Mouse (Mus musculus): Measurements from ENCODE around the gene Bax. TPM values are rescaled to one million over a fixed set of nuclear protein-coding genes. Genes with fewer than 3 reads are reported as not detected.

Bax gene
- polyA plus RNA-seq, 1 experiment from 2014 or later, result 128 TPM

GRCm38 (mm10) chr7:45455932-45456696, 10.6 kb downstream of the Bax start:
- no peak for ATAC-seq (ENCODE audit: low FRiP score)
- Histone ChIP-seq H3K9me3 (ENCODE audit: control insufficient read depth, low read length) (no peaks in the 10 kb centered on the region), H3K27me3 (ENCODE audit: control insufficient read depth, insufficient read depth, low read length) (no peaks in the 10 kb centered on the region), H3K4me2 (replicated peaks; ENCODE audit: low read depth, low read length) (no peak overlapping the region), H3K36me3 (ENCODE audit: control insufficient read depth, insufficient read depth, low read length) (peaks cover 5% of the 10 kb centered on the region), H3K9ac (ENCODE audit: low read depth, low read length) (no peak overlapping the region), H3K27ac (ENCODE audit: low read depth, low read length) (no peak overlapping the region), H3K4me3 (ENCODE audit: low read depth, low read length) (0 out of 2 replicates have a peak overlapping the region, but pooled peaks have one; percentile 84), H3K4me1 (replicated peaks; ENCODE audit: control insufficient read depth, insufficient read depth, low read length) (peaks cover 16% of the 10 kb centered on the region)
- WGBS, result 81% methylated on average over 13 of the region's 13 CpGs
- DNase-seq (ENCODE audit: low spot score), result no peak

- Histone ChIP-seq H3K4me3 (ENCODE audit: low read depth, low read length) (no peak overlapping the region), H3K27ac (ENCODE audit: low read depth, low read length) (no peak overlapping the region), H3K9ac (ENCODE audit: low read depth, low read length) (no peak overlapping the region), H3K4me1 (replicated peaks; ENCODE audit: control insufficient read depth, insufficient read depth, low read length) (peaks cover 9% of the 10 kb centered on the region; the same call in 1 of the 2 replicates), H3K36me3 (ENCODE audit: control insufficient read depth, insufficient read depth, low read length) (peaks cover 5% of the 10 kb centered on the region), H3K9me3 (ENCODE audit: control insufficient read depth, low read length) (no peaks in the 10 kb centered on the region), H3K27me3 (ENCODE audit: control insufficient read depth, insufficient read depth, low read length) (no peaks in the 10 kb centered on the region), H3K4me2 (replicated peaks; ENCODE audit: low read depth, low read length) (no peak overlapping the region)
- ATAC-seq (ENCODE audit: low FRiP score) (no peak), DNase-seq (ENCODE audit: low spot score) (no peak)
- WGBS, result 82% methylated on average over 15 of the region's 15 CpGs
Measured at GRCm38 (mm10) chr7:45454971-45455370, 11.7 kb downstream of the Bax start.

GRCm38 (mm10) chr7:45451344-45451982, 15.2 kb downstream of the Bax start:
- Histone ChIP-seq H3K27ac (ENCODE audit: low read depth, low read length) (no peak overlapping the region), H3K4me2 (replicated peaks; ENCODE audit: low read depth, low read length) (no peak overlapping the region), H3K4me3 (ENCODE audit: low read depth, low read length) (no peak overlapping the region)

GRCm38 (mm10) chr7:45449974-45450373, 16.7 kb downstream of the Bax start:
- Histone ChIP-seq H3K9ac (ENCODE audit: low read depth, low read length) (no peak overlapping the region), H3K4me1 (replicated peaks; ENCODE audit: control insufficient read depth, insufficient read depth, low read length) (no peaks in the 10 kb centered on the region), H3K27ac (ENCODE audit: low read depth, low read length) (no peak overlapping the region), H3K36me3 (ENCODE audit: control insufficient read depth, insufficient read depth, low read length) (peaks cover 3% of the 10 kb centered on the region; the same call in 1 of the 2 replicates), H3K4me2 (replicated peaks; ENCODE audit: low read depth, low read length) (no peak overlapping the region), H3K9me3 (ENCODE audit: control insufficient read depth, low read length) (no peaks in the 10 kb centered on the region), H3K27me3 (ENCODE audit: control insufficient read depth, insufficient read depth, low read length) (no peaks in the 10 kb centered on the region), H3K4me3 (ENCODE audit: low read depth, low read length) (no peak overlapping the region)
- DNase-seq (ENCODE audit: low spot score) (no peak), ATAC-seq (ENCODE audit: low FRiP score) (no peak)
- 100% methylated on average over 1 of the region's 1 CpGs for WGBS

More at GRCm38 (mm10) chr7:45451344-45451982, 15.2 kb downstream of the Bax start:
- no peaks in the 10 kb centered on the region for H3K27me3 ChIP-seq (ENCODE audit: control insufficient read depth, insufficient read depth, low read length)
- no peaks in the 10 kb centered on the region for H3K4me1 ChIP-seq (replicated peaks; ENCODE audit: control insufficient read depth, insufficient read depth, low read length)
- H3K9me3 ChIP-seq (ENCODE audit: control insufficient read depth, low read length), result no peaks in the 10 kb centered on the region
- no peak overlapping the region for H3K9ac ChIP-seq (ENCODE audit: low read depth, low read length)
- peaks cover 3% of the 10 kb centered on the region; the same call in 1 of the 2 replicates for H3K36me3 ChIP-seq (ENCODE audit: control insufficient read depth, insufficient read depth, low read length)
- peak; percentile 90 for DNase-seq (ENCODE audit: low spot score)
- WGBS, result 54% methylated on average over 23 of the region's 23 CpGs
- ATAC-seq (ENCODE audit: low FRiP score), result peak; percentile 71; the same call in 1 of the 2 replicates

GRCm38 (mm10) chr7:45447325-45447990, 19.2 kb downstream of the Bax start:
- H3K4me1 ChIP-seq (replicated peaks; ENCODE audit: control insufficient read depth, insufficient read depth, low read length), result no peaks in the 10 kb centered on the region
- 28% methylated on average over 11 of the region's 11 CpGs for WGBS
- H3K4me2 ChIP-seq (replicated peaks; ENCODE audit: low read depth, low read length), result no peak overlapping the region
- no peak overlapping the region for H3K27ac ChIP-seq (ENCODE audit: low read depth, low read length)
- peak; percentile 49 for DNase-seq (ENCODE audit: low spot score)
- no peak overlapping the region for H3K9ac ChIP-seq (ENCODE audit: low read depth, low read length)
- no peak for ATAC-seq (ENCODE audit: low FRiP score)
- H3K36me3 ChIP-seq (ENCODE audit: control insufficient read depth, insufficient read depth, low read length), result no peaks in the 10 kb centered on the region
- H3K9me3 ChIP-seq (ENCODE audit: control insufficient read depth, low read length), result no peaks in the 10 kb centered on the region
- no peaks in the 10 kb centered on the region for H3K27me3 ChIP-seq (ENCODE audit: control insufficient read depth, insufficient read depth, low read length)
- no peak overlapping the region for H3K4me3 ChIP-seq (ENCODE audit: low read depth, low read length)

GRCm38 (mm10) chr7:45446589-45446988, 20.1 kb downstream of the Bax start:
- Histone ChIP-seq H3K36me3 (ENCODE audit: control insufficient read depth, insufficient read depth, low read length) (no peaks in the 10 kb centered on the region), H3K9ac (ENCODE audit: low read depth, low read length) (no peak overlapping the region), H3K4me1 (replicated peaks; ENCODE audit: control insufficient read depth, insufficient read depth, low read length) (no peaks in the 10 kb centered on the region), H3K27me3 (ENCODE audit: control insufficient read depth, insufficient read depth, low read length) (no peaks in the 10 kb centered on the region), H3K9me3 (ENCODE audit: control insufficient read depth, low read length) (no peaks in the 10 kb centered on the region), H3K4me2 (replicated peaks; ENCODE audit: low read depth, low read length) (no peak overlapping the region), H3K27ac (ENCODE audit: low read depth, low read length) (no peak overlapping the region), H3K4me3 (ENCODE audit: low read depth, low read length) (no peak overlapping the region)
- no peak for ATAC-seq (ENCODE audit: low FRiP score)
- no peak for DNase-seq (ENCODE audit: low spot score)

GRCm38 (mm10) chr7:45443526-45444420, 22.9 kb downstream of the Bax start:
- Histone ChIP-seq H3K27me3 (ENCODE audit: control insufficient read depth, insufficient read depth, low read length) (no peaks in the 10 kb centered on the region), H3K36me3 (ENCODE audit: control insufficient read depth, insufficient read depth, low read length) (no peaks in the 10 kb centered on the region), H3K4me1 (replicated peaks; ENCODE audit: control insufficient read depth, insufficient read depth, low read length) (no peaks in the 10 kb centered on the region), H3K4me2 (replicated peaks; ENCODE audit: low read depth, low read length) (no peak overlapping the region), H3K27ac (ENCODE audit: low read depth, low read length) (no peak overlapping the region), H3K4me3 (ENCODE audit: low read depth, low read length) (no peak overlapping the region), H3K9me3 (ENCODE audit: control insufficient read depth, low read length) (no peaks in the 10 kb centered on the region), H3K9ac (ENCODE audit: low read depth, low read length) (no peak overlapping the region)
- ATAC-seq (ENCODE audit: low FRiP score) (no peak), DNase-seq (ENCODE audit: low spot score) (no peak)
- 90% methylated on average over 22 of the region's 22 CpGs for WGBS
